Mouse (Mus musculus) left cerebral cortex, postnatal 10 days (tissue): ENCODE data around the gene Gm28557. TPM values are rescaled to one million over a fixed set of nuclear protein-coding genes. Genes with fewer than 3 reads are reported as not detected.
A peak's percentile ranks its signal among the peaks of the same experiment; 100 is the strongest.
"Not testable (repeated sequence)": the region's sequence is repeated elsewhere in the genome, so short reads cannot be mapped to it uniquely, and the experiment has no call there.

Source experiments
- DNase-seq, 2 experiments: peaks; one replicate each; pipeline ENCODE4 v3.0.0; 2021 to 2022; ENCODE audit warnings: low spot score in 2 of 2, mixed read lengths in 1 of 2; ENCODE audit errors: extremely low spot score in 1 of 2
- intact Hi-C: fragments of 180-260 bp; cut with DNase I; formaldehyde crosslinking; loops from one replicate; pipeline ENCODE4 v1.15.1; 2025
- total RNA-seq, 2 experiments: library from RNA; stranded (reverse); gene quantifications; 2 replicates each; pipeline ENCODE4 v1.2.3; 2021

Gene Gm28557
- total RNA-seq: 1 to 10 TPM; 1.2 to 1.7 TPM

GRCm38 (mm10) chr13:67108194-67108820 lies at the start of gene Gm28557:
Gene Gm28557 (minus strand): TSS chr13:67108604.
- peak; percentile 89 to 95 for DNase-seq
- intact Hi-C loops: no loop called here

GRCm38 (mm10) chr13:67128038-67128721 lies 19.8 kb upstream of the Gm28557 start:
- DNase-seq: peak; percentile 84 to 89
- intact Hi-C loops: loop anchor here (2.0 kb wide), 1 partner anchor 45 kb away; the partner anchor contains the start of gene Rsl1

- intact Hi-C loops: not testable (repeated sequence)
Measured at GRCm38 (mm10) chr13:67127507-67127906, 19.1 kb upstream of the Gm28557 start.

GRCm38 (mm10) chr13:67124460-67124859 lies 16.1 kb upstream of the Gm28557 start:
- no peak for DNase-seq
- intact Hi-C loops: no loop called here

More at GRCm38 (mm10) chr13:67127507-67127906, 19.1 kb upstream of the Gm28557 start:
- not testable (repeated sequence) for DNase-seq

- intact Hi-C loops, DNase-seq: not testable (repeated sequence)
Measured at GRCm38 (mm10) chr13:67121360-67121759, 13.0 kb upstream of the Gm28557 start, which contains the start of gene Zfp759. Gene Zfp759 (plus strand): TSS chr13:67121660.

- DNase-seq, intact Hi-C loops: not testable (repeated sequence)
Measured at GRCm38 (mm10) chr13:67116163-67116562, 7.8 kb upstream of the Gm28557 start, which contains the start of gene Rslcan18. Gene Rslcan18 (minus strand): TSS chr13:67116263.

GRCm38 (mm10) chr13:67113287-67113686 lies 4.9 kb upstream of the Gm28557 start:
- intact Hi-C loops: no loop called here

GRCm38 (mm10) chr13:67112096-67112495 lies 3.7 kb upstream of the Gm28557 start:
- no peak for DNase-seq
- intact Hi-C loops: no loop called here

More at GRCm38 (mm10) chr13:67113287-67113686, 4.9 kb upstream of the Gm28557 start:
- DNase-seq: no peak

- DNase-seq: peak in 1 of 2 experiments; percentile 55
- intact Hi-C loops: no loop called here
Measured at GRCm38 (mm10) chr13:67108821-67109206, 410 bp upstream of the Gm28557 start.

GRCm38 (mm10) chr13:67107681-67108080 lies 723 bp downstream of the Gm28557 start:
- intact Hi-C loops: no loop called here
- no peak for DNase-seq

GRCm38 (mm10) chr13:67097876-67098275 lies 10.5 kb downstream of the Gm28557 start, which contains the start of gene Zfp708:
Gene Zfp708 (minus strand): TSS chr13:67097976.
- intact Hi-C loops: no loop called here
- no peak for DNase-seq

GRCm38 (mm10) chr13:67090154-67090553 lies 18.2 kb downstream of the Gm28557 start:
- no peak for DNase-seq
- intact Hi-C loops: no loop called here

- no peak for DNase-seq
- intact Hi-C loops: no loop called here
Measured at GRCm38 (mm10) chr13:67081946-67082345, 26.5 kb downstream of the Gm28557 start.

GRCm38 (mm10) chr13:67081142-67081713 lies 27.2 kb downstream of the Gm28557 start:
- intact Hi-C loops: no loop called here
- DNase-seq: peak; percentile 73 to 76

- intact Hi-C loops: no loop called here
- no peak for DNase-seq
Measured at GRCm38 (mm10) chr13:67077244-67077643, 31.2 kb downstream of the Gm28557 start.

- intact Hi-C loops: no loop called here
- no peak for DNase-seq
Measured at GRCm38 (mm10) chr13:67072786-67073185, 35.6 kb downstream of the Gm28557 start.

- DNase-seq: no peak
- intact Hi-C loops: no loop called here
Measured at GRCm38 (mm10) chr13:67065386-67065785, 43.0 kb downstream of the Gm28557 start.

- intact Hi-C loops: no loop called here
Measured at GRCm38 (mm10) chr13:67062427-67062826, 46.0 kb downstream of the Gm28557 start.

GRCm38 (mm10) chr13:67060786-67061358 lies 47.5 kb downstream of the Gm28557 start, which contains the start of gene Zfp712:
Gene Zfp712 (minus strand): TSS chr13:67061170.
- DNase-seq: peak; percentile 92 to 93
- intact Hi-C loops: no loop called here

More at GRCm38 (mm10) chr13:67062427-67062826, 46.0 kb downstream of the Gm28557 start:
- no peak for DNase-seq
